Mouse (Mus musculus): ENCODE results near the gene Gm13287. TPM values are rescaled to one million over a fixed set of nuclear protein-coding genes. Genes with fewer than 3 reads are reported as not detected.

Gm13287 gene
- total and polyA plus RNA-seq, 3 experiments, result not detected

GRCm38 (mm10) chr4:88849698-88850097 lies 46.6 kb downstream of the Gm13287 start, which contains the start of gene Ifna1:
Gene Ifna1 (plus strand): TSS chr4:88850087.
- H3K4me1 ChIP-seq (ENCODE audit: control insufficient read depth in 1 of 2, insufficient read depth in 2 of 2), result no peaks in the 10 kb centered on the region
- H3K36me3 ChIP-seq (replicated peaks in 1 of 2; ENCODE audit: control insufficient read depth in 1 of 2, insufficient read depth in 1 of 2, low read length in 1 of 2), result no peaks in the 10 kb centered on the region
- in situ Hi-C loops (cut with MboI; ENCODE audit: low pct_ligation_motif_present, low pct_unique_long_range_greater_than_20kb, low sequenced_read_pairs) (no loop called here), dilution Hi-C loops (cut with MboI; ENCODE audit: extremely low pct_ligation_motif_present, extremely low pct_unique_long_range_greater_than_20kb, low sequenced_read_pairs) (no loop called here)
- no peak within 1 kb of the TSS for H3K4me2 ChIP-seq (ENCODE audit: insufficient read depth, low read depth, poor library complexity, severe bottlenecking)
- H3K27me3 ChIP-seq (replicated peaks), result peaks cover 49% of the 10 kb centered on the region
- no peak within 1 kb of the TSS for H3K4me3 ChIP-seq (replicated peaks in 1 of 3; ENCODE audit: low read depth in 2 of 3, low read length in 2 of 3, poor library complexity in 1 of 3)
- H3K27ac ChIP-seq (ENCODE audit: insufficient read depth, low read depth), result no peak within 1 kb of the TSS
- DNase-seq (ENCODE audit: extremely low read depth), result no peak
- no peak for TF ChIP-seq JUN (IDR thresholded peaks at IDR 0.05; ENCODE audit: insufficient read depth, low read depth, low read length)
- H3K9ac ChIP-seq (ENCODE audit: insufficient read depth, low read depth), result no peak within 1 kb of the TSS
- no peaks in the 10 kb centered on the region for H3K79me2 ChIP-seq (replicated peaks; ENCODE audit: control insufficient read depth, extremely low read depth, insufficient read depth, poor library complexity, severe bottlenecking)
- no peaks in the 10 kb centered on the region for H3K9me3 ChIP-seq (replicated peaks; ENCODE audit: low read length)

GRCm38 (mm10) chr4:88851026-88851763 lies 48.1 kb downstream of the Gm13287 start:
- peaks cover 2% of the 10 kb centered on the region for H3K9me3 ChIP-seq (replicated peaks; ENCODE audit: low read length)
- no peaks in the 10 kb centered on the region for H3K4me1 ChIP-seq (ENCODE audit: control insufficient read depth in 1 of 2, insufficient read depth in 2 of 2)
- dilution Hi-C loops (cut with MboI; ENCODE audit: extremely low pct_ligation_motif_present, extremely low pct_unique_long_range_greater_than_20kb, low sequenced_read_pairs), result no loop called here
- H3K79me2 ChIP-seq (replicated peaks; ENCODE audit: control insufficient read depth, extremely low read depth, insufficient read depth, poor library complexity, severe bottlenecking), result no peaks in the 10 kb centered on the region
- H3K36me3 ChIP-seq (replicated peaks in 1 of 2; ENCODE audit: control insufficient read depth in 1 of 2, insufficient read depth in 1 of 2, low read length in 1 of 2), result no peaks in the 10 kb centered on the region
- no peak overlapping the region for H3K9ac ChIP-seq (ENCODE audit: insufficient read depth, low read depth)
- no peak for DNase-seq (ENCODE audit: extremely low read depth)
- H3K27ac ChIP-seq (ENCODE audit: insufficient read depth, low read depth), result no peak overlapping the region
- no peak overlapping the region for H3K4me2 ChIP-seq (ENCODE audit: insufficient read depth, low read depth, poor library complexity, severe bottlenecking)
- in situ Hi-C loops (cut with MboI; ENCODE audit: low pct_ligation_motif_present, low pct_unique_long_range_greater_than_20kb, low sequenced_read_pairs), result no loop called here
- no peak overlapping the region for H3K4me3 ChIP-seq (replicated peaks in 1 of 3; ENCODE audit: low read depth in 2 of 3, low read length in 2 of 3, poor library complexity in 1 of 3)
- H3K27me3 ChIP-seq (replicated peaks), result peaks cover 41% of the 10 kb centered on the region
- TF ChIP-seq USF2 (conservative IDR thresholded peaks at IDR 0.05; ENCODE audit: low read depth, low read length) (no peak), MAZ (IDR thresholded peaks at IDR 0.05; ENCODE audit: low read depth, low read length) (no peak), MAX (IDR thresholded peaks at IDR 0.05; ENCODE audit: low read length) (no peak), JUND (conservative IDR thresholded peaks at IDR 0.05; ENCODE audit: low read depth, low read length) (no peak), HCFC1 (IDR thresholded peaks at IDR 0.05; ENCODE audit: low read depth, low read length) (no peak), TBP (conservative IDR thresholded peaks at IDR 0.05; ENCODE audit: low read depth, low read length) (no peak), CHD2 (IDR thresholded peaks at IDR 0.05; ENCODE audit: low read length) (no peak), SIN3A (IDR thresholded peaks at IDR 0.05; ENCODE audit: low read length) (no peak), RAD21 (IDR thresholded peaks at IDR 0.05; ENCODE audit: low read depth, low read length) (no peak), ZKSCAN1 (IDR thresholded peaks at IDR 0.05; ENCODE audit: borderline replicate concordance, low read depth, low read length) (no peak), EP300 (IDR thresholded peaks at IDR 0.05; ENCODE audit: low read length) (no peak), ETS1 (conservative IDR thresholded peaks at IDR 0.05; ENCODE audit: low read depth, low read length) (no peak), NRF1 (IDR thresholded peaks at IDR 0.05; ENCODE audit: low read depth, low read length) (no peak), KAT2A (IDR thresholded peaks at IDR 0.05; ENCODE audit: insufficient replicate concordance, low read length) (no peak), IRF4 (IDR thresholded peaks at IDR 0.05; ENCODE audit: low read depth, low read length) (no peak)

Other genes with a start within 250 kb of the Gm13287 start
Only the 20 nearest of the 31 such genes appear.
- not detected in 2 replicates for gene Gm13271, start 48.4 kb upstream of the Gm13287 start, total RNA-seq (2012; rRNA removed)
- not detected in 2 replicates for gene Gm13271, start 48.4 kb upstream of the Gm13287 start, total RNA-seq (2014; rRNA removed)
- gene Gm13271, start 48.4 kb upstream of the Gm13287 start, polyA plus RNA-seq (2012; ENCODE audit: insufficient read length, low read depth), result not detected in 2 replicates
- gene Gm13283, start 43.1 kb upstream of the Gm13287 start, total RNA-seq (2012; rRNA removed), result not detected in 2 replicates
- not detected in 2 replicates for gene Gm13283, start 43.1 kb upstream of the Gm13287 start, total RNA-seq (2014; rRNA removed)
- not detected in 2 replicates for gene Gm13283, start 43.1 kb upstream of the Gm13287 start, polyA plus RNA-seq (2012; ENCODE audit: insufficient read length, low read depth)
- gene Gm13290, start 29.4 kb upstream of the Gm13287 start, total RNA-seq (2012; rRNA removed), result not detected in 2 replicates
- gene Gm13290, start 29.4 kb upstream of the Gm13287 start, total RNA-seq (2014; rRNA removed), result not detected in 2 replicates
- not detected in 2 replicates for gene Gm13290, start 29.4 kb upstream of the Gm13287 start, polyA plus RNA-seq (2012; ENCODE audit: insufficient read length, low read depth)
- gene Gm13289, start 26.3 kb upstream of the Gm13287 start, total RNA-seq (2012; rRNA removed), result not detected in 2 replicates
- gene Gm13289, start 26.3 kb upstream of the Gm13287 start, total RNA-seq (2014; rRNA removed), result not detected in 2 replicates
- gene Gm13289, start 26.3 kb upstream of the Gm13287 start, polyA plus RNA-seq (2012; ENCODE audit: insufficient read length, low read depth), result not detected in 2 replicates
- gene Gm13272, start 23.4 kb upstream of the Gm13287 start, total RNA-seq (2012; rRNA removed), result not detected in 2 replicates
- gene Gm13272, start 23.4 kb upstream of the Gm13287 start, total RNA-seq (2014; rRNA removed), result not detected in 2 replicates
- not detected in 2 replicates for gene Gm13272, start 23.4 kb upstream of the Gm13287 start, polyA plus RNA-seq (2012; ENCODE audit: insufficient read length, low read depth)
- not detected in 2 replicates for gene Ifnz, start 21.1 kb upstream of the Gm13287 start, total RNA-seq (2012; rRNA removed)
- gene Ifnz, start 21.1 kb upstream of the Gm13287 start, total RNA-seq (2014; rRNA removed), result not detected in 2 replicates
- not detected in 2 replicates for gene Ifnz, start 21.1 kb upstream of the Gm13287 start, polyA plus RNA-seq (2012; ENCODE audit: insufficient read length, low read depth)
- gene Gm13276, start 17.5 kb upstream of the Gm13287 start, total RNA-seq (2012; rRNA removed), result not detected in 2 replicates
- not detected in 2 replicates for gene Gm13276, start 17.5 kb upstream of the Gm13287 start, total RNA-seq (2014; rRNA removed)
- not detected in 2 replicates for gene Gm13276, start 17.5 kb upstream of the Gm13287 start, polyA plus RNA-seq (2012; ENCODE audit: insufficient read length, low read depth)
- not detected in 2 replicates for gene Gm13277, start 14.6 kb upstream of the Gm13287 start, total RNA-seq (2012; rRNA removed)
- gene Gm13277, start 14.6 kb upstream of the Gm13287 start, total RNA-seq (2014; rRNA removed), result not detected in 2 replicates
- not detected in 2 replicates for gene Gm13277, start 14.6 kb upstream of the Gm13287 start, polyA plus RNA-seq (2012; ENCODE audit: insufficient read length, low read depth)
- not detected in 2 replicates for gene Gm13278, start 11.7 kb upstream of the Gm13287 start, total RNA-seq (2012; rRNA removed)
- not detected in 2 replicates for gene Gm13278, start 11.7 kb upstream of the Gm13287 start, total RNA-seq (2014; rRNA removed)
- not detected in 2 replicates for gene Gm13278, start 11.7 kb upstream of the Gm13287 start, polyA plus RNA-seq (2012; ENCODE audit: insufficient read length, low read depth)
- not detected in 2 replicates for gene Gm13275, start 8.8 kb upstream of the Gm13287 start, total RNA-seq (2012; rRNA removed)
- gene Gm13275, start 8.8 kb upstream of the Gm13287 start, total RNA-seq (2014; rRNA removed), result not detected in 2 replicates
- not detected in 2 replicates for gene Gm13275, start 8.8 kb upstream of the Gm13287 start, polyA plus RNA-seq (2012; ENCODE audit: insufficient read length, low read depth)
- not detected in 2 replicates for gene Gm13279, start 5.9 kb upstream of the Gm13287 start, total RNA-seq (2012; rRNA removed)
- not detected in 2 replicates for gene Gm13279, start 5.9 kb upstream of the Gm13287 start, total RNA-seq (2014; rRNA removed)
- not detected in 2 replicates for gene Gm13279, start 5.9 kb upstream of the Gm13287 start, polyA plus RNA-seq (2012; ENCODE audit: insufficient read length, low read depth)
- gene Gm13285, start 3.6 kb upstream of the Gm13287 start, total RNA-seq (2012; rRNA removed), result not detected in 2 replicates
- not detected in 2 replicates for gene Gm13285, start 3.6 kb upstream of the Gm13287 start, total RNA-seq (2014; rRNA removed)
- not detected in 2 replicates for gene Gm13285, start 3.6 kb upstream of the Gm13287 start, polyA plus RNA-seq (2012; ENCODE audit: insufficient read length, low read depth)
- not detected in 2 replicates for gene Gm13288, start 2.3 kb downstream of the Gm13287 start, total RNA-seq (2012; rRNA removed)
- gene Gm13288, start 2.3 kb downstream of the Gm13287 start, total RNA-seq (2014; rRNA removed), result not detected in 2 replicates
- gene Gm13288, start 2.3 kb downstream of the Gm13287 start, polyA plus RNA-seq (2012; ENCODE audit: insufficient read length, low read depth), result not detected in 2 replicates
- not detected in 2 replicates for gene Ifna7, start 13.0 kb downstream of the Gm13287 start, total RNA-seq (2012; rRNA removed)
- gene Ifna7, start 13.0 kb downstream of the Gm13287 start, total RNA-seq (2014; rRNA removed), result not detected in 2 replicates
- not detected in 2 replicates for gene Ifna7, start 13.0 kb downstream of the Gm13287 start, polyA plus RNA-seq (2012; ENCODE audit: insufficient read length, low read depth)
- not detected in 2 replicates for gene Ifna11, start 16.7 kb downstream of the Gm13287 start, total RNA-seq (2012; rRNA removed)
- gene Ifna11, start 16.7 kb downstream of the Gm13287 start, total RNA-seq (2014; rRNA removed), result not detected in 2 replicates
- not detected in 2 replicates for gene Ifna11, start 16.7 kb downstream of the Gm13287 start, polyA plus RNA-seq (2012; ENCODE audit: insufficient read length, low read depth)
- gene Ifna6, start 24.2 kb downstream of the Gm13287 start, total RNA-seq (2012; rRNA removed), result not detected in 2 replicates
- gene Ifna6, start 24.2 kb downstream of the Gm13287 start, total RNA-seq (2014; rRNA removed), result not detected in 2 replicates
- gene Ifna6, start 24.2 kb downstream of the Gm13287 start, polyA plus RNA-seq (2012; ENCODE audit: insufficient read length, low read depth), result not detected in 2 replicates
- gene Ifna5, start 32.3 kb downstream of the Gm13287 start, total RNA-seq (2012; rRNA removed), result not detected in 2 replicates
- not detected in 2 replicates for gene Ifna5, start 32.3 kb downstream of the Gm13287 start, total RNA-seq (2014; rRNA removed)
- not detected in 2 replicates for gene Ifna5, start 32.3 kb downstream of the Gm13287 start, polyA plus RNA-seq (2012; ENCODE audit: insufficient read length, low read depth)
- not detected in 2 replicates for gene Ifna4, start 38.6 kb downstream of the Gm13287 start, total RNA-seq (2012; rRNA removed)
- gene Ifna4, start 38.6 kb downstream of the Gm13287 start, total RNA-seq (2014; rRNA removed), result not detected in 2 replicates
- gene Ifna4, start 38.6 kb downstream of the Gm13287 start, polyA plus RNA-seq (2012; ENCODE audit: insufficient read length, low read depth), result not detected in 2 replicates
- gene Ifna1, start 46.8 kb downstream of the Gm13287 start, total RNA-seq (2012; rRNA removed), result not detected in 2 replicates
- gene Ifna1, start 46.8 kb downstream of the Gm13287 start, total RNA-seq (2014; rRNA removed), result not detected in 2 replicates
- gene Ifna1, start 46.8 kb downstream of the Gm13287 start, polyA plus RNA-seq (2012; ENCODE audit: insufficient read length, low read depth), result not detected in 2 replicates
- gene Ifne, start 76.9 kb downstream of the Gm13287 start, total RNA-seq (2012; rRNA removed), result not detected in 2 replicates
- not detected in 2 replicates for gene Ifne, start 76.9 kb downstream of the Gm13287 start, total RNA-seq (2014; rRNA removed)
- not detected in 2 replicates for gene Ifne, start 76.9 kb downstream of the Gm13287 start, polyA plus RNA-seq (2012; ENCODE audit: insufficient read length, low read depth)